Mouse (Mus musculus): ENCODE results near the gene Ehd4. TPM values are rescaled to one million over a fixed set of nuclear protein-coding genes. Genes with fewer than 3 reads are reported as not detected.
A peak's percentile ranks its signal among the peaks of the same experiment; 100 is the strongest.

Ehd4 gene
- total and polyA plus RNA-seq, 3 experiments = 15.8 to 35.5 TPM; not detected in 1

DNA sequence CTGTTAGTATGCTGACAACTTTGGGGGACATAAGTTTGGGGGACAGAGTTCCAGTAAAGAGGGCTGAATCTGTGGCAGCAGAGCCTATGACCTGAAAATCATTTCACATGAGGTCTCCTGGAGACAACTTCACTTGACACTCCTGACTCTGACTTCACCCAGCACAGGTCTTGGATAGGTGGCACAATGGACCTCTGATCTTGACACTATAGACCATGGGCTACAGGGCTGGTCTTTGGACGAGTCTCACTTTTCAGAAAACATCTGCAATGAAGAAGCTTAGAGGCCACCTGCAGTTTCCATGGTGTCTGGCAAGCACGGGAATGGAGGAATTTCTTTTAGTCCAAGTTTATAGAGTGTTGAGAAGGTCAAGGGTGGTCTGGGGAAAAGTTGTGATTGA, 52.0 kb downstream of the Ehd4 start:
- no peak overlapping the region for H3K9ac ChIP-seq (ENCODE audit: control insufficient read depth, low read depth, low read length, poor library complexity, severe bottlenecking)
- no peaks in the 10 kb centered on the region for H3K79me2 ChIP-seq (ENCODE audit: control insufficient read depth, insufficient read depth, low read length, poor library complexity)
- no peaks in the 10 kb centered on the region for H3K27me3 ChIP-seq (ENCODE audit: control insufficient read depth in 1 of 2, insufficient read depth in 2 of 2, low read length in 2 of 2)
- no peak overlapping the region for H3K27ac ChIP-seq (ENCODE audit: control insufficient read depth, low read depth, low read length)
- no peaks in the 10 kb centered on the region for H3K9me3 ChIP-seq (replicated peaks; ENCODE audit: insufficient read depth, low read length)
- H3K4me3 ChIP-seq (ENCODE audit: control insufficient read depth in 1 of 2, insufficient read depth in 1 of 2, low read depth in 2 of 2, low read length in 2 of 2) = no peak overlapping the region
- TF ChIP-seq ELF1 (IDR thresholded peaks at IDR 0.05; ENCODE audit: low read depth, low read length) = no peak
- TF ChIP-seq E2F4 (IDR thresholded peaks at IDR 0.05; ENCODE audit: borderline replicate concordance, low read depth, low read length) = no peak
- no peak for TF ChIP-seq RAD21 (IDR thresholded peaks at IDR 0.05; ENCODE audit: low read depth, low read length)
- no peak for TF ChIP-seq POLR2AphosphoS2 (IDR thresholded peaks at IDR 0.05; ENCODE audit: low read length)
- no peak for TF ChIP-seq CHD2 (IDR thresholded peaks at IDR 0.05; ENCODE audit: low read length)
- DNase-seq (ENCODE audit: low read depth, low spot score) = no peak
- peaks cover 0 to 3% of the 10 kb centered on the region in 2 experiments; a peak in 2 of 4 replicates for H3K4me1 ChIP-seq (ENCODE audit: control insufficient read depth in 1 of 2, insufficient read depth in 2 of 2, low read length in 2 of 2)
- H3K36me3 ChIP-seq (ENCODE audit: control insufficient read depth in 1 of 2, insufficient read depth in 2 of 2, low read length in 2 of 2) = no peaks in the 10 kb centered on the region; a peak in 2 of 4 replicates

GRCm38 (mm10) chr2:120101961-120102360, 52.4 kb downstream of the Ehd4 start:
- Histone ChIP-seq H3K36me3 (ENCODE audit: control insufficient read depth in 1 of 2, insufficient read depth in 2 of 2, low read length in 2 of 2) (no peaks in the 10 kb centered on the region; a peak in 2 of 4 replicates), H3K27me3 (ENCODE audit: control insufficient read depth in 1 of 2, insufficient read depth in 2 of 2, low read length in 2 of 2) (no peaks in the 10 kb centered on the region), H3K4me1 (ENCODE audit: control insufficient read depth in 1 of 2, insufficient read depth in 2 of 2, low read length in 2 of 2) (peaks cover 0 to 3% of the 10 kb centered on the region in 2 experiments; a peak in 2 of 4 replicates), H3K4me3 (ENCODE audit: control insufficient read depth in 1 of 2, insufficient read depth in 1 of 2, low read depth in 2 of 2, low read length in 2 of 2) (no peak overlapping the region), H3K27ac (ENCODE audit: control insufficient read depth, low read depth, low read length) (no peak overlapping the region), H3K9ac (ENCODE audit: control insufficient read depth, low read depth, low read length, poor library complexity, severe bottlenecking) (no peak overlapping the region), H3K9me3 (replicated peaks; ENCODE audit: insufficient read depth, low read length) (no peaks in the 10 kb centered on the region), H3K79me2 (ENCODE audit: control insufficient read depth, insufficient read depth, low read length, poor library complexity) (no peaks in the 10 kb centered on the region)
- no peak for TF ChIP-seq ZNF384 (IDR thresholded peaks at IDR 0.05; ENCODE audit: low read depth, low read length)
- TF ChIP-seq ETS1 (IDR thresholded peaks at IDR 0.05; ENCODE audit: low read depth, low read length) = no peak
- TF ChIP-seq JUND (IDR thresholded peaks at IDR 0.05; ENCODE audit: low read depth, low read length) = no peak
- no peak for TF ChIP-seq POLR2AphosphoS2 (IDR thresholded peaks at IDR 0.05; ENCODE audit: low read length)
- no peak for TF ChIP-seq MAZ (IDR thresholded peaks at IDR 0.05; ENCODE audit: low read depth, low read length)
- no peak for TF ChIP-seq SMC3 (IDR thresholded peaks at IDR 0.05; ENCODE audit: low read depth, low read length)
- no peak for TF ChIP-seq ZKSCAN1 (IDR thresholded peaks at IDR 0.05; ENCODE audit: low read depth, low read length)
- no peak for DNase-seq (ENCODE audit: low read depth, low spot score)

GRCm38 (mm10) chr2:120099886-120100285, 54.5 kb downstream of the Ehd4 start:
- no peaks in the 10 kb centered on the region for H3K36me3 ChIP-seq (ENCODE audit: control insufficient read depth in 1 of 2, insufficient read depth in 2 of 2, low read length in 2 of 2)

More at GRCm38 (mm10) chr2:120099886-120100285, 54.5 kb downstream of the Ehd4 start:
- Histone ChIP-seq H3K27ac (ENCODE audit: control insufficient read depth, low read depth, low read length) (no peak overlapping the region), H3K9ac (ENCODE audit: control insufficient read depth, low read depth, low read length, poor library complexity, severe bottlenecking) (no peak overlapping the region), H3K27me3 (ENCODE audit: control insufficient read depth in 1 of 2, insufficient read depth in 2 of 2, low read length in 2 of 2) (no peaks in the 10 kb centered on the region), H3K9me3 (replicated peaks; ENCODE audit: insufficient read depth, low read length) (no peaks in the 10 kb centered on the region), H3K4me1 (ENCODE audit: control insufficient read depth in 1 of 2, insufficient read depth in 2 of 2, low read length in 2 of 2) (no peaks in the 10 kb centered on the region), H3K79me2 (ENCODE audit: control insufficient read depth, insufficient read depth, low read length, poor library complexity) (no peaks in the 10 kb centered on the region), H3K4me3 (ENCODE audit: control insufficient read depth in 1 of 2, insufficient read depth in 1 of 2, low read depth in 2 of 2, low read length in 2 of 2) (no peak overlapping the region)
- TF ChIP-seq POLR2AphosphoS5 (IDR thresholded peaks at IDR 0.05; ENCODE audit: borderline replicate concordance, low read depth, low read length) (no peak), TAL1 (IDR thresholded peaks at IDR 0.05; ENCODE audit: low read length) (peak; percentile 35; the same call in 1 of the 2 replicates), HCFC1 (IDR thresholded peaks at IDR 0.05; ENCODE audit: low read depth, low read length) (no peak), BHLHE40 (IDR thresholded peaks at IDR 0.05; ENCODE audit: borderline replicate concordance, low read depth, low read length) (0 out of 2 replicates have a peak, but pooled peaks have one; percentile 12), MEF2A (IDR thresholded peaks at IDR 0.05; ENCODE audit: extremely low read depth, insufficient replicate concordance, low read depth, low read length, poor library complexity, severe bottlenecking) (no peak), GABPA (IDR thresholded peaks at IDR 0.05; ENCODE audit: low read depth, low read length) (no peak)
- DNase-seq (ENCODE audit: low read depth, low spot score) = peak; percentile 10
